Mouse (Mus musculus): Measurements from ENCODE around the gene Kcnc3.

GRCm38 (mm10) chr7:44647042-44647724 lies 56.7 kb downstream of the Kcnc3 start:
- no peak for TF ChIP-seq USF1 (IDR thresholded peaks at IDR 0.05; ENCODE audit: low read depth)
- peak; percentile 68 for TF ChIP-seq CTCF (IDR thresholded peaks at IDR 0.05; ENCODE audit: control insufficient read depth, insufficient read depth, insufficient read length)
- no peak for TF ChIP-seq CEBPB (IDR thresholded peaks at IDR 0.05; ENCODE audit: low read depth)
- TF ChIP-seq MYOD1 (IDR thresholded peaks at IDR 0.05; ENCODE audit: control insufficient read depth, insufficient read length, low read depth): no peak
- no peak for TF ChIP-seq MAX (IDR thresholded peaks at IDR 0.05)
- no peak for TF ChIP-seq MYOG (IDR thresholded peaks at IDR 0.05; ENCODE audit: control insufficient read depth, extremely low read depth, insufficient read length)
- TF ChIP-seq FOSL1 (IDR thresholded peaks at IDR 0.05; ENCODE audit: insufficient read depth, low read length, poor library complexity, severe bottlenecking): no peak

Data from C2C12 (cell line).